Mouse (Mus musculus): ENCODE data around the gene Slc38a4. TPM values are rescaled to one million over a fixed set of nuclear protein-coding genes. Genes with fewer than 3 reads are reported as not detected.
A peak's percentile ranks its signal among the peaks of the same experiment; 100 is the strongest.

The Slc38a4 gene
- polyA plus RNA-seq, 1 experiment from 2014 or later = 61.9 TPM

DNA sequence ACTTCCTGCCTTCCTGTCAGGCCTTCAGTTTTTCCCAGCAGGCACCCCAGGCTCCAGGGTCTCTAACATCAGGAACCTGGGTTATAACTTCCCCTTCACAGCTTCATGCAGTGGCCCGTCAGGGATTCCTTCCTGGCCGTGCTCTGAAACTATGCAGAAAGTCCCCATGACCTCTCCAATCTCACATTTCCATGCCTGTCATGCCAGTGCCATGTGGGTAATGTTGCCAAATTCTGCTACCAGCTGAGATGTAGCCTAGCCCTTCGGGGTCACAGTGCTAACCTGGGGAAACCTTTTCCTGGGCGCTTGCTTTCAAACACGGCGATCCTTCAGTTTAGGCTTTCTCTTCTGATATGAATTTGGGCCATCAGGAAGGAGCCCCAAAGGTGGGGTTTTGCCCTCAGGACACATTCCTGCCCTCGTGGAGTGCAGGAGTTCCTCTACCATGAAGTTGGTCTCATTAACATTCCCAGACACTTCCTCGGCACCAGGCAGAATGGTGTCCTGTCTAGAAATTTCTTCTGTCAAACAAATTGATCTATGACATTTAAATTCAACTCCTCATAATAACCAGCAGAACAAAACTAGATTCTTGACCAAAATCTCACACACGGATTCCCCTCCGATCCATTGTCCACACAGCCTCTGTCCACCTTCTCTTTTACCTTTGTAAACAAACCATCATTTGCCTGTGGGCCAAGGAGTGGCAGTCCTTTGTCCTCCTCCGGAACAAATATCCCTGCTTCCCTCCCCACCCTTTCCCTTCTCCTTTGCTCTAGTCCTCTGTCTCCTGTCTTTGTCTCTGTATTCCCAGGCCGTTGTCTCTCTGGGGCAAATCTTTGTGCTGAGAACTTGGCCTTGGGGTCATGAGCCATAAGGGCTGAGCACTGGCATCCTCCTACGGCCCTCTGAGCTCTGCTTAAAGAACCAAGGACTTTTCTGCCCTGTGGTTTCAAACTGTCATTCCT, 17.4 kb upstream of the Slc38a4 start:
- ATAC-seq (ENCODE audit: insufficient read depth) = no peak
- WGBS (ENCODE audit: insufficient replicate concordance) = 56% methylated on average over 13 of the region's 13 CpGs

DNA sequence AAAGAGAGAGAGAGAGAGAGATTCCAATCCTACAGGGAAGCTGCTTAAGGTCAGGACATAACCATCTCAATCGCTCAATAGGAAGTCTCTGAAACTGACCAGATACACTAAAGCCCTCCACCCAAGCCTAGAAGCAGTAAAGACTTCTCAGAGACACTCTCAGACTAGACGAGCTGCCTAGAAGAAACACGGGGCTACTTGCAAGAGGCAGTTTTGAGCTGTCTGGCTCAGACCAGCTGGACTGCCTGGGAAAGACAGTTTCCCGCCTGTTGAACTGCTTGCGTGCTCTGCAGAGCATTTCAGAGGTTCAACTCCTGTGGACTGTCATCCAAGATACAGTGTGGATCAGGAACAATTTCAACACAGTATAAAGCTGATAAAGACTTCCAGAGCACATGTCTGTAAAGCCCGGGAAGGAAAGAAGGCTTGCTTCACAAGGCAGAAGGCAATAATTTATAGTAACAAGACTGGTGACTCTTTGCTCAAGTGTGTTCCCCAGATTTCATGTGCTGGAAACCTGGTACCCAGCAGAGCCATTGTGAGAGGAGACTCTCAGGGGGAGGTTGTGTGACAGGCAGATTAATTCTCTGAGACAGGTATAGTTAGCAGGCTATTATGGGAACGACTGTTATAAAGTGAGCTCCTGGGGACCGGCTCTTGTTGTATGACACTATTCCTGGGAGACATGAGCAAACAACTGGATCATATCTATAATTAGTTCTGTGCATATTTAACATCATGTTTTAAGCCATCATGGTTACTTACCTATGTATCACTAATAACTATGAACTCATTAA, 11.8 kb upstream of the Slc38a4 start:
- ATAC-seq (ENCODE audit: insufficient read depth) = no peak
- Histone ChIP-seq H3K4me2 (no peak overlapping the region), H3K4me3 (replicated peaks) (no peak overlapping the region), H3K4me1 (replicated peaks) (no peaks in the 10 kb centered on the region), H3K9ac (no peak overlapping the region), H3K9me3 (replicated peaks) (no peaks in the 10 kb centered on the region), H3K27me3 (no peaks in the 10 kb centered on the region), H3K36me3 (replicated peaks) (no peaks in the 10 kb centered on the region), H3K27ac (replicated peaks) (no peak overlapping the region)
- WGBS (ENCODE audit: insufficient replicate concordance) = 35% methylated on average over 8 of the region's 8 CpGs

More for the DNA sequence above, 17.4 kb upstream of the Slc38a4 start:
- no peak overlapping the region for H3K27ac ChIP-seq (replicated peaks)
- H3K4me1 ChIP-seq (replicated peaks) = peaks cover 8% of the 10 kb centered on the region; the same call in 1 of the 2 replicates
- no peak overlapping the region for H3K9ac ChIP-seq
- no peaks in the 10 kb centered on the region for H3K9me3 ChIP-seq (replicated peaks)
- H3K27me3 ChIP-seq = no peaks in the 10 kb centered on the region
- H3K4me2 ChIP-seq = no peak overlapping the region
- H3K36me3 ChIP-seq (replicated peaks) = no peaks in the 10 kb centered on the region
- no peak overlapping the region for H3K4me3 ChIP-seq (replicated peaks)

DNA sequence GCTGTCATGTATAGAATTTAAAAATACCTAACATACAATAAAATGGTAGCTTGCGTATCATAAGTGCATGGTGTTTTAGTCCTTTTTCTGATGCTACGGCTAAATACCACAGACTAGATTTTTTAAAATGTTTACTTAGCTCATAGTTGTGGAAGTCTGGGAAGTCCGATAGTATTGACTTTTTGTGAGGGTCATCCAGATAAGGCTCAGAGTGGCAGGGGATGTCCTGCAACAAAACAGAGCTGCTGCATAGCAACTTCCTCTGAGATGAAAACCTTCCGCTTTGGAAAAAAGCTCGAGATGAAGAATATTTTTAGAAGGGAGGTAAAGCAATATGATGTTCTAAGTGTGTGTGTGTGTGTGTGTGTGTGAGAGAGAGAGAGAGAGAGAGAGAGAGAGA, 11.2 kb upstream of the Slc38a4 start:
- H3K9ac ChIP-seq = no peak overlapping the region
- no peaks in the 10 kb centered on the region for H3K9me3 ChIP-seq (replicated peaks)
- no peak overlapping the region for H3K4me3 ChIP-seq (replicated peaks)
- H3K27ac ChIP-seq (replicated peaks) = no peak overlapping the region
- H3K36me3 ChIP-seq (replicated peaks) = no peaks in the 10 kb centered on the region
- 31% methylated on average over 5 of the region's 5 CpGs for WGBS (ENCODE audit: insufficient replicate concordance)
- ATAC-seq (ENCODE audit: insufficient read depth) = no peak
- H3K4me2 ChIP-seq = no peak overlapping the region
- no peaks in the 10 kb centered on the region for H3K27me3 ChIP-seq
- H3K4me1 ChIP-seq (replicated peaks) = no peaks in the 10 kb centered on the region

DNA sequence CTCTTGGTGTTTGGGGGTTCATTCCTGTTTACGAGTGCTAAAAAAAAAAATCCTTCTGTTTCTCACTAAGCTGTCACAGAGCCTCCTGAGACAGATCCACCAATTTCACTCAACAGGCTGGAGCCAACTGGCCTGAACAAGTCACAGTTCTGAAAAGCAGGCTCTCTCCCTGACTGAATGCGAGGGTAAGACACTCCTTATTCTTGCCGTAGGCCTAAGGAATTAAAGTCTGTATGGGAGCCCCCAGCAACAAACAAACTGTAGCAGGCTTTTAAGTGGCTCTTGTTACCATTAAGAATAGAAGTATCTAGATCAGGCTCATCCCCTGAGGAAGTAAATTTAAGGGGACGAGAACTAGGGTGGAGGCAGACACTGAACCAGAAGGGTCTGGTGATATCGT, 7.5 kb upstream of the Slc38a4 start:
- no peaks in the 10 kb centered on the region for H3K36me3 ChIP-seq (replicated peaks)
- H3K27ac ChIP-seq (replicated peaks) = no peak overlapping the region
- no peak overlapping the region for H3K9ac ChIP-seq
- no peaks in the 10 kb centered on the region for H3K27me3 ChIP-seq
- H3K4me2 ChIP-seq = no peak overlapping the region
- H3K9me3 ChIP-seq (replicated peaks) = no peaks in the 10 kb centered on the region
- H3K4me3 ChIP-seq (replicated peaks) = no peak overlapping the region
- ATAC-seq (ENCODE audit: insufficient read depth) = no peak
- WGBS (ENCODE audit: insufficient replicate concordance) = 71% methylated on average over 5 of the region's 5 CpGs
- H3K4me1 ChIP-seq (replicated peaks) = peaks cover 15% of the 10 kb centered on the region

DNA sequence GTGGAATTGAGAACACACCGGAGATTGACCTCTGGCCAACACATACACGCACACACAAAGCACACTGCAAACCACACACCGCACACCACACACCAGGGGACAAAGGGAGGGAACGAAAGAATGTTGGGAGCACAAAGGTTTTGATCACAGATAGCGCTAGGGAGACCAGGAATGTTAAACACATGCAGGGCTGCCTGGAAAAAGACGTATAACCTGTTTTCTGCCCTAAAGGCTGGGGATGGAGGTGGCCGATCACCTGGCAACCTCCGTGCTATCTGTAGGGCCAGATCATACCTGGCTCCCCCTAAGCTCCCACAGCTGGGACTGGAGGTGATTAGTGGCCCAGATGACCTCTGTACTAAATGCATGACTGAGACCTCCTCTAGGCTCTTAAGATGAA, 5.2 kb upstream of the Slc38a4 start:
- no peak overlapping the region for H3K9ac ChIP-seq
- H3K27me3 ChIP-seq = peaks cover 2% of the 10 kb centered on the region; the same call in 1 of the 2 replicates
- ATAC-seq (ENCODE audit: insufficient read depth) = no peak
- H3K9me3 ChIP-seq (replicated peaks) = no peaks in the 10 kb centered on the region
- H3K27ac ChIP-seq (replicated peaks) = no peak overlapping the region
- no peak overlapping the region for H3K4me3 ChIP-seq (replicated peaks)
- no peaks in the 10 kb centered on the region for H3K36me3 ChIP-seq (replicated peaks)
- 77% methylated on average over 8 of the region's 8 CpGs for WGBS (ENCODE audit: insufficient replicate concordance)
- peaks cover 15% of the 10 kb centered on the region for H3K4me1 ChIP-seq (replicated peaks)
- no peak overlapping the region for H3K4me2 ChIP-seq

DNA sequence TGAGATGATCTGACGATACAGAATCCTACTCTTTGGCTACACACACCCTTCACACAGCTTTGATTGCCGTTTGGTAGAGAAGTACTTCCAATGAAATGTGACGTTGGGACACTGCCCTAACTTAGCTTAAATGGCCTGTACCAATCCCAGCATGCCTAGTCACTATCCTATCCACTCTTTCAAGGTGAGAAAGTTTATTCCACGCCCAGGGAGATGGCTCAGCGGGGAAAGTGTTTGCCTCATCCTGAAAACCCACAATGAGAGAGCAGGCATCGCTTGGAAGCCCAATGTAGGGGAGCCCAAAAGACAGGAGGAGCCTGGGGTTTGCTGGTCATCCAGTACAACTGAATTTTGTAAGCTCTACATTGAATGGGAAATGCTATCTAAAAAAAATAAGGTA, 4.8 kb upstream of the Slc38a4 start:
- ATAC-seq (ENCODE audit: insufficient read depth) = no peak
- H3K9me3 ChIP-seq (replicated peaks) = no peaks in the 10 kb centered on the region
- no peak overlapping the region for H3K4me3 ChIP-seq (replicated peaks)
- no peak overlapping the region for H3K4me2 ChIP-seq
- no peak overlapping the region for H3K9ac ChIP-seq
- peaks cover 15% of the 10 kb centered on the region for H3K4me1 ChIP-seq (replicated peaks)
- no peak overlapping the region for H3K27ac ChIP-seq (replicated peaks)
- WGBS (ENCODE audit: insufficient replicate concordance) = 64% methylated on average over 6 of the region's 6 CpGs
- no peaks in the 10 kb centered on the region for H3K36me3 ChIP-seq (replicated peaks)
- H3K27me3 ChIP-seq = peaks cover 6% of the 10 kb centered on the region

DNA sequence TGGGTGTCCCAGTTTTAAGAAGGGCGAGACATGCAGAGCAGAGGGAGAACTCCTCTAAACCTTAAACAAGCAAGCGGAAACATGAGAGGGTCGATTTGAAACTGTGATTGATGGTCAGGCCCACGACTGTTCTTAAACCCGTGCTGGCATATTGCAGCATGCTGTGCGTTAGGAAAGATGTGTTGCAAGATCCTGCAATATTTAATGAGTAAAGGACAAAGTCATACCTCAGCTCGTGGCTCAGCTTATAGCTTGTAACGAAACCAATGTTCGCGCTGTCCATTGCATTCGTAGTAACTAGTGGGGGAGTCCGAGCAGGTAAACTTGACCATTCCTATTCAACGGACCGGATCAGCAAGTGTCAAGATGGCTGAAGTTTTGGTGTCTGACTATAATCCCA, 4.3 kb upstream of the Slc38a4 start:
- Histone ChIP-seq H3K27ac (replicated peaks) (peak overlapping the region; percentile 38; the same call in 1 of the 2 replicates), H3K4me2 (no peak overlapping the region), H3K4me3 (replicated peaks) (no peak overlapping the region), H3K9me3 (replicated peaks) (no peaks in the 10 kb centered on the region), H3K36me3 (replicated peaks) (no peaks in the 10 kb centered on the region), H3K4me1 (replicated peaks) (peaks cover 15% of the 10 kb centered on the region), H3K27me3 (peaks cover 11% of the 10 kb centered on the region), H3K9ac (no peak overlapping the region)
- WGBS (ENCODE audit: insufficient replicate concordance) = 64% methylated on average over 14 of the region's 14 CpGs
- ATAC-seq (ENCODE audit: insufficient read depth) = peak; percentile 47; the same call in 1 of the 2 replicates

DNA sequence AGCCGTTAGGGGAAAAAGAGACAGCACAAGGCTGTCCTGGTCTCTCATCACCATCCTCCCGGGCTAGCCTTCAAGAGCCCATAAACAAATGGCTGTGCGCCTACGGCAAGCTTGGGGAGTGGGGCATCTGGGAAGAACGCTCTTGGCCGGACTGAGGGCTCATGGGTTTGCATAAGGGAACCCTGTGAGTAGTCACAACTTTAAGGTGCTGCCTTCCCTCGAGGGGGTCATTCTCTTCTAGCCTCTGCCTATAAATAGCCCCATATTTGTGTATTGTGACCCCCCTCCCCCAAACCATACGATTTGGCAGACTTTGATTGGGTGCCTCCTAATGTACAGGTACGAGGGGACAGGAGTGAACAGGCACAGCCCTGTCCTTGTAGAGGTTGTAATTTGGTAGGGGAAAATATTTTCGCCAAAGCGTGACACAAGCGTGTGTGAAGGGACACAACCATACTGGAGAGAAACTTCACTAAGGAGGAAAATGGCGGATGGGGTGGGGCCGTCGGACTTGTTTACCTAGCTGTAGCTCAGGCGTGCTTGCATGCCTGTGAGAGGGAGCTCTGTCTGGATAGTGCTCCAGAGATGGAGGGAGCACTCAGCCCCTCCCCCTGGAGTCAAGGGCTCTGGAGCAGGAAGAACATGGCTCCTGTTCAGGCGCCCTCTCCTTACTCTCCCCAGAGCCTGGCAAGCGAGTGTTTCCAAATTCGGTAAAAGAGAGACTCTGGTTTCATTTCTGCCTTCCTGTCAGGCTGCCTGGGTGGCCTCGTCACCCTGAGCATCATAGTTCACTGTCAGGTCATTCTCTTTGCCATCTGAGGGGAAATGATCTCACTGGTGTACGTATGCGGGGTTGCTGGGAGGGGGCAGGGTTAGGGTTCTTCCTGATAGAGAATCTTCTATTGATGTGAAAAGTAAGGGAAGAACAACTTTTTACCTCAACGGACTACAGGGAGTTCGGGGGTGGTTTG, 3.6 kb upstream of the Slc38a4 start:
- 65% methylated on average over 24 of the region's 24 CpGs for WGBS (ENCODE audit: insufficient replicate concordance)

DNA sequence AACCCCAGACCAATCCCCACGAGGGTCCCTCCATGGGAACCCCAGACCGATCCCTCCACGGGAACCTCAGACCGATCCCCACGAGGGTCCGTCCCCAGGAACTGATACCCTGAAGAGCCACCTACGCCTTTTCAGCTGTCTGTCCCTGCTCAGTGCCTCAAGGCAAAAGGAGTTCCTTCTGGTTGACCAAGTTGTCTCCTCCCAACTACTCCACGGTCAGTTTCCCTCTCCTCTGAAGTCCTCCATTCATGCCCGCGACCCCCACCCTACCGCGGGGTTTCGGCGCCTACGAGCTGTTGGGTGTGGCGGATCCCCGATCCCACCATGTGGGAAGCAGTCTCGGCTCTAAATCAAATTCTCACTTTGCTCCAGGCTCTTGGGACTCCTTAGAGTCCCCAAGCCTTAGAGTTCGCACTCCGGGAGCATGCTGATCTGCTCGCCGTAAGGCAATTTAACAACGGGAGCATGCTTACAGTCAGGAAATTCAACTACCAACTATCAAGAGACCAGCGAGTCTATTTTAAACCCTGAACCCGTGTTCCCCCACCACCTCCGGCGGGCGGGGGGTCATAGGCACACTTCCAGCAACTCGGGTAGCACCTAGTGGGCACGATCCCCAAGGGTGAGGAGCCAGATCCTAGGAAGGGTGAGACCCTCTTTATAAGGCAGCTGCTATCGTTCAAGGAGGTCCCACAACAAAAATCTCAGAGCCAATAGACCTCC, 828 bp downstream of the Slc38a4 start:
- Histone ChIP-seq H3K27ac (replicated peaks) (0 out of 2 replicates have a peak overlapping the region, but pooled peaks have one; percentile 24), H3K4me3 (replicated peaks) (peak overlapping the region; percentile 45), H3K9ac (peak overlapping the region; percentile 27), H3K9me3 (replicated peaks) (no peaks in the 10 kb centered on the region), H3K36me3 (replicated peaks) (no peaks in the 10 kb centered on the region), H3K27me3 (peaks cover 28% of the 10 kb centered on the region), H3K4me1 (replicated peaks) (peaks cover 8% of the 10 kb centered on the region), H3K4me2 (peak overlapping the region; percentile 39)
- WGBS (ENCODE audit: insufficient replicate concordance) = 42% methylated on average over 31 of the region's 31 CpGs
- no peak for ATAC-seq (ENCODE audit: insufficient read depth)

More for the DNA sequence above, 3.6 kb upstream of the Slc38a4 start:
- ATAC-seq (ENCODE audit: insufficient read depth) = peak; percentile 11; the same call in 1 of the 2 replicates
- Histone ChIP-seq H3K9me3 (replicated peaks) (no peaks in the 10 kb centered on the region), H3K9ac (no peak overlapping the region), H3K27me3 (peaks cover 18% of the 10 kb centered on the region), H3K4me3 (replicated peaks) (no peak overlapping the region), H3K4me2 (no peak overlapping the region), H3K27ac (replicated peaks) (peak overlapping the region; percentile 38; the same call in 1 of the 2 replicates), H3K4me1 (replicated peaks) (peaks cover 15% of the 10 kb centered on the region), H3K36me3 (replicated peaks) (no peaks in the 10 kb centered on the region)

DNA sequence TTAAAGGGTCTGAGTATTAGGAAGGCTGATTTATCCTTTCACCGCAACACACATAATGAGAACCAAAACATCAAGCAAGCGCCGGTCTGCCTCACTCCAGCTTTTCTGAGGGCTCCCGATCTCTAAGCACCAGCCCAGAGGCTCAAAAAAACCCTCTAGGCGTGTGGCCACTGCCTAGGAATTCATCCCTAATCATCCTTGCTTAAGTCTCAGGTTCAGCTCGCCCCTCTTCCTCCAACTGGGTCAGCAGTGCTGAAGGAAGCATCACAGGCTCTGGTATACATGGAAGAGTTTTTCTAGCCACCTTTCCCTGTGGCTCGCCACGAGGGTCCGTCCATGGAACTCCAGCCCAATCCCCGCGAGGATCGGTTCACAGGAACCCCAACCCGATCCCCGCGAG, 1.6 kb downstream of the Slc38a4 start:
- Histone ChIP-seq H3K4me2 (peak overlapping the region; percentile 39), H3K4me1 (replicated peaks) (no peaks in the 10 kb centered on the region), H3K36me3 (replicated peaks) (no peaks in the 10 kb centered on the region), H3K9ac (peak overlapping the region; percentile 27; the same call in 1 of the 2 replicates), H3K9me3 (replicated peaks) (no peaks in the 10 kb centered on the region), H3K27me3 (peaks cover 28% of the 10 kb centered on the region), H3K4me3 (replicated peaks) (peak overlapping the region; percentile 45), H3K27ac (replicated peaks) (no peak overlapping the region)
- WGBS (ENCODE audit: insufficient replicate concordance) = 44% methylated on average over 15 of the region's 15 CpGs
- ATAC-seq (ENCODE audit: insufficient read depth) = no peak

Measured in liver, embryonic 15.5 days (tissue).